Mouse (Mus musculus) v-Abl transformed pro-B cells (cell line): ENCODE results near the gene Trem3.

Source experiments
- in situ Hi-C, 2 experiments: fragments of 400-800 bp; cut with MboI; formaldehyde crosslinking; loops; one replicate each; pipeline ENCODE4 v1.15.1; 2025; ENCODE audit not compliant: unreplicated experiment in 2 of 2

The Trem3 gene

DNA sequence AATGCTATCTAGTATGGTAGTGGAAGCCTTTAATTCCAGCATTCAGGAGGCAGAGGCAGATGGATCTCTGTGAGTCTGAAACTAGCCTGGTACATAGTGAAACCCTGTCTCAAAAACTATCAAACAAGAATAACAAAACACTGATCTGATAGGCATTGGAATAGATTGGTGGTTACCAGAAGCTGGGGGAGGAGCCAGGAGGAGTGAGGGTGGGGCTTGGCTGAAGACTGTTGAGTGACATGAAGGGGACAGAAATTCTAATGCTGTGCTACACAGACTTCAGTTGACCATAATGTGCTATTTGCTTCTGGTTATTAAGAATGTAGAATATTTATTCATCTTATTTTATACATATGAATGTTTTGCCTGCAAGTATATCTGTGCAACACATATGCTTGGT, 20.7 kb downstream of the Trem3 start:
- in situ Hi-C loops, result no loop called here

DNA sequence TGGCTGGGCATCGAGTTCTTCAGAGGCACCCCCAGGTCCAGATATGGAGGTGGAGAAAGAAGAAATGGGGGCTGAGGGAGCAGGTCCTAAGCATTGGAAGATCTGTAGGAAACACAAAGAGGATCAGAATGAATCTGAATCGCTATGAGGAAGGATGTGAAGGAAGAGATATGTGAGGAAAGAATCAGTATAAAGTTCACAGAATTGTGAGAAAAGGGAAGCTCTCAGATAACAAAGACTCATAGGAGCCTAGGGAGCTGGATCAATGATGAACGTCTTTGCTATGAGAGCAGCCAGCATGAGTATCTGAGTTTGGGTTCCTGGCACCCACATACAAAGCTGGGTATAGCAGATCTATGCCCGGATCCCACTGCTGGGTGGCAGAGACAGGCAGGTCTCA, 22.3 kb downstream of the Trem3 start:
- in situ Hi-C loops, result loop anchor here (10.0 kb wide), 2 partner anchors 155 to 165 kb away; no protein-coding TSS in a partner anchor

DNA sequence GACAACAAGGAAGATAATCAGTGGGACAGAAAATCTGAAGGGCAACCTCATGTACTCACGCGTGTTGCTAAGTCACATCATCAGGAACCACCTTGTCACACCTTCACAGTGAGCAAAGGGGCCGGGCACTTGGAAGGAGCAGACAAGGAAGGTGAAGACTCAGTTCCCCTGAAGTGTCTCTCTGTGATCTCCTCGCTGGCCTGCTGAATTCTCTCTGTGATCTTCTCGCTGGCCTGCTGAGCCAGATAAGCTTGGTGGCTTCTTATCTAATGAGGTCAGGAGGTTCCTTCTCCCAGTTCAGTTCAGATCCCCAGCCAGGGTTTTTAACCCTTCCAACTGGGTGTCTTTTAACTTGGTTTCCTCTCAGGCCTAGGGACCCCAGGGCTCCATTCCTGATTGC, 24.6 kb downstream of the Trem3 start:
- in situ Hi-C loops, result loop anchor here (10.0 kb wide), 2 partner anchors 157 to 167 kb away; no protein-coding TSS in a partner anchor

DNA sequence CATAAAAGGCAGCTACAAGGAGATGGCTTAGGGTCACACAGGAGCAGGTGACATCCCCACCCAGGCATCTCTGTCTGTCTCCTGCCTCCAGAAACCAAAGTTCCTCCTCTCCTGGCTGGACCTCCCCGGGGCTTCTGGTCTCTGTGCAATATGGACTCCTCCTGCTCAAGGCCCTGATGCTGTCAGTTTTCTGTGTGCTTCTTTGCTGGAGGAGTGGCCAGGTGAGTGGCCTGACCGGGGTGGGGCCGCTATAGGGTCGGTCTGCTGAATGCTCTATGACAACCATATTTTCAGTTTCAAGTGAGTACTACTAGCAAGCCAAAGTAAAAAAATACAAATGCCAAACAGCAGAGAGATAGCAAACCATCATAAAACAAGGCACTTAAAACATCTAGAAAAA, 25.0 kb downstream of the Trem3 start:
- in situ Hi-C loops, result loop anchor here (10.0 kb wide), 2 partner anchors 158 to 168 kb away; no protein-coding TSS in a partner anchor

DNA sequence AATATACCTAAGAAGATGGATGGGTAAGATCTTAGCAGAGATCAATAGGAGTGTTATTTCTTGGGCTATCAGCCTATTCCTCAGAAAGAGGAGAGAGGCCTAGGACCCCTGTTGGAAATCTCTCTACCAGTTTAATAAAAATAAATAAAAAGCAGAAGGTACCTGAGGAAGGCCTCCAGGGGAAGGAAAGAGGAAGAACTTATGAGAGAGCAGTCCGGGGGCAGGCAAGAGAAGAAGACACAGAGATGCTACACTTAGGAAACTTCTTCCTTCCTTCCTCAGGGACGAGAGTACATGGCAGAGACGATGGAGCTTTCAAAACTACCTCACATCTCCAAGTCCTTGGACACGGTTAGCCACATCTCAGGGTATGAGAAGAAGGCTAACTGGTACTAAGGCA, 26.5 kb downstream of the Trem3 start:
- in situ Hi-C loops, result loop anchor here (10.0 kb wide), 2 partner anchors 159 to 169 kb away; no protein-coding TSS in a partner anchor

DNA sequence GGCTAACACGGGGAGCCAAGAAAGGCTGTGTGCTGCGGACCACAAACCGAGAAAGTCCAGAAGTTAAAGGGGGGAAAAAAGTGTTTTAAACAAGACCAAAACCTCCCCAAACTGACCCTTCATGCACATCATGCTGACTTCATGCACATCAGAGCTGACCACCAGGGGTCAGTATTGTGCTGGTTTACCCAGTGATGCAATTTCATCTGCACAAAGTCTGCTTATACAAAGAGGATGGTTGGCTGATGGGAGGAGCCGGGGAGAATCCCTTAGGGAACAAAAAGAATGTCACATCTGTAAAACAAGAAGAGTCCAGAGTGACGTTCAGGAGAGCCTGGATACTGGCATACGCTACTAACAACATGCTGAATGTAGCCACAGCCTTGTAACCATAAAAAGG, 27.3 kb downstream of the Trem3 start:
- in situ Hi-C loops, result loop anchor here (5.0 to 25.0 kb wide), 4 partner anchors 62 to 1137 kb away; no protein-coding TSS in a partner anchor

DNA sequence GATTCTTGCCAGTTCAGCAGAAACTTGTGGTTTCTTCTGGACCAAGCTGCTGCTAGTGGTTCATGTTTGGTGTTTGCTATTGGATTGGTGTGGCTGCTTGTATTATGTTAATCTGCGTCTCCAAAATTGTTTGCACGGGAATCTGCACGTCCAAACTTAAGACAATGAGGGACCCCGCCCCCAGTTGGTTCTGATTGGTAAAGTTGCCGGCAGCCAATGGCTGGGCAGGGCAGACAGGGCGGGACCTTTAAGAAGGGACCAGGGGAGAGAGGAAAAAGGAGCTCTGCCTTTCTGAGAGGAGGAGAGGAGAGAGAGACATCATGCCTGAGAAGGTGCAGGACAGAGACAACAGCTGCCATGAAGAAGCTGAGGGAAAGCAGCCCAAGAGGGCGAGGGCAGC, 28.2 kb downstream of the Trem3 start:
- in situ Hi-C loops, result loop anchor here (5.0 to 25.0 kb wide), 4 partner anchors 62 to 1137 kb away; no protein-coding TSS in a partner anchor

DNA sequence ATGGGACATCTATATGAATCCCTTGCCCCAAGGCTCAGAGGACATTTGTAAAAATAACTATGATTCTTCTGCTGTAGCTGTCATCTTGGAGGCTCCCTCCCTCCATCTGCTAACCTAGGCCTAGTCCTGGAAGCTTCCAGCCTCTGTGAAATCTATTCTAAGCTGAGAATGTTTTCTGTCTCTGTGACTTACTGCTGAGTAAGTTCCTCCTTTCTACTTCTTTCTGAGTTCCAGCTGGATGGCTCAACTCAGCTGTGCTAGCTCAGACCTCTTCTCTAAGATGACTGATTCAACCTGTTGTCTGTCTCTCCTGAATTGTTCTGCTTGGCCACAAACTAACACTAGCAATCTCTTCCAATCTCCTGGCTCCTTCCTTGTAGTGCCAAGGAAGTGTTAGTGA, 30.8 kb downstream of the Trem3 start:
- in situ Hi-C loops, result loop anchor here (5.0 to 25.0 kb wide), 4 partner anchors 59 to 1134 kb away; no protein-coding TSS in a partner anchor

DNA sequence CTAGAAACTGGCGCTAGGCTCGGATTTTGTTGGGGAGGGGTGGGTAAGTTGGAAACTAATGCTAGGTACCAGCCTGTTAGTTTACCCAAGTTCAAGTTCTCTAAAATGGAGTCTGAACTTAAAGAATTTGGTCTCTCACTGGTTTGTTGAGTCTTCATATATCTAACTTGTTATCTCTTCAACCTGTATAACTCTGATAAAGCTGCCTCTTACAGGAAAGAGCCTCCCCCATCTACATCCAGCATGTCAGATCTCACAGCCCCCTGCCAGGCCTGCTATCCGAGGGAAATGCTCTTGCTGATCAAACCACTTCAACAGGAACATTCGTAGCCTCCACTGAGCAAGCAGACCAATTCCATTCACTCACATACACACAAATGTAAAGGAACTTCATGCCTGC, 31.4 kb downstream of the Trem3 start:
- in situ Hi-C loops, result loop anchor here (5.0 to 25.0 kb wide), 4 partner anchors 58 to 1133 kb away; no protein-coding TSS in a partner anchor

DNA sequence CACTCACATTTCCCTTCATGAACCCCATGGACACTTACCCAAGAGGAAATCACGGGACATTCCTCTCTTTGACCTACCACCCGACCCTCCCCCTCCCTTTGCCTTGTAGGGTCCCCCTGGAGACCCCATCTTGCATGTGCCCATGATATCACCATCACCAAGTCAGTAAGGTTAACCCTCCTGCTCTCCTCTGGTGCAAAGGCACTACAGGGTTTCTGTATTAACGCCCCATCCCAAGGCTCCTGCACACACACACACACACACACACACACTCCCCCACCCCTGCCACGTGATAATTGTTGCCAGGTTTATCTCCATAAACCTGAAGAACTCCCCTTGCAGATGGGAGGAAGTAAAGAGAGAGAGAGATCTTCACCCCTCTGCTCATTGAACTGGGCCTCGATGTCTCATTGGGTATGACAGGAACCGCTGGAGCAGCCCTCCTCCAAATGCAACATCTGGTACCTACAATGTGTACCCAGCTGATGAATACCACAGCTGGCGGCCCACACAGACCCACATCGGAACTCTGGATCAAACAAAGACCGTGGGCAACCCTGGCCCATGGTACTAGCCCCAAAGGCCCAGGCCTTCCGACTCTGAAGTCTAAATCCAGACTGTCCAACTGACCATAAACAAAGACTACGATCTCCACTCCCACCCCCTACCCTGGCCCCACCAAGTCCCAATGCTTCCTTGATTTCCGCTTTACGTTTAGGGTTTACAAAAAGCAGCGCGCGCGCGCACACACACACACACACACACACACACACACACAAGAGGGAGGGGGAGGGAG, 33.6 kb downstream of the Trem3 start:
- in situ Hi-C loops, result loop anchor here in 1 of 2 experiments (25.0 kb wide), 1 partner anchor 1131 kb away; no protein-coding TSS in a partner anchor

DNA sequence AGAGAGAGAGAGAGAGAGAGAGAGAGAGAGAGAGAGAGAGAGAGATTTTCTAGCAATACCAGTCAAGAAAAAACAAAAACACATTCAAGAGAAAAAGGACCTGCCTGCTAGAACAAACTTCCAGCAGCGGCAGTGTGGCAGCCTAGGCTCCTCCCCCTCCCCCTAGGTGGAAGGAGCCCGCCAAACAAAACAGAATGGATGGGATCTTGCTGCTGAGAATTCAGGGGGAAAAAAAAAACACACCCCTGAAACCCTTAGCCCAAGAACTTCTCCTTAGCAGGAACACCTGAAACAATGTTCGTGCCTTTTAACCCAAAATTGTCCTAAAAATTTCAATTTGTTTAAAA, 34.1 kb downstream of the Trem3 start:
- in situ Hi-C loops, result loop anchor here in 1 of 2 experiments (25.0 kb wide), 1 partner anchor 1131 kb away; no protein-coding TSS in a partner anchor

DNA sequence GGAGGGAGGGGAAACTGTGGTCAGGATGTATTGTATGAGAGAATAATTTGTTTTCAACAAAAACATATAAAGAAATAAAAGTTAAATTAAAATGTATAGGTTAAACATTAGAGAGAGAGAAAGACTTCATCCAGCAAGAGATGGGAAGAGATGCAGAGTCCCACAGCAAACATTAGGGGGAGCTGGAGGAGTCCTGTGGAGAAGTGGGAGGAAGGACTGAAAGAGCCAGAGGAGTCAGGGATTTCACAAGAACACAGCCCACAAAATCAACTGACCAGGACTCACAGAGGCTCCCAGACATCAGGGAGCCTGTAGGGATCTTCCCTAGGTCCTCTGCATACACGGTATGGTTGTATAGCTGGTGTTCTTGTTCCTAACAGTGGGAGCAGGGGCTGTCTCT, 39.2 kb downstream of the Trem3 start:
- in situ Hi-C loops, result loop anchor here in 1 of 2 experiments (25.0 kb wide), 1 partner anchor 1126 kb away; no protein-coding TSS in a partner anchor

DNA sequence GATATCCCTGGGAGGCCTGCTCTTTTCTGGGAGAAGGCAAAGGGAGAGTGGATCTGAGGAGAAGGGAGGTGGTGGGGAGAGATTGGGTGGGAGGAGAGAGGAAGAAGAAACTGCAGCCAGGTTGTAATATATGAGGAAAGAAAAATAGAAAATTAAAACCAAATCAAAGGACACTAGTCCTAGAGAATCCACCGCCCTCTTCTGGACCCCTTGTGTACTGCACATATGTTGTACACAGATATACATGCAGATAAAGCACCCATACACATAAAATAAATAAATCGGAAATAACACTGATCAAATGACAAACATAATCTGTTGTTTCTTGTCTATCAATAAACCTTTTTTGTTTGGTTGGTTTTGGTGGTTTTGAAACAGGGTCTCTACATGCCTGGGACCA, 39.7 kb downstream of the Trem3 start:
- in situ Hi-C loops, result loop anchor here in 1 of 2 experiments (25.0 kb wide), 1 partner anchor 1125 kb away; no protein-coding TSS in a partner anchor

DNA sequence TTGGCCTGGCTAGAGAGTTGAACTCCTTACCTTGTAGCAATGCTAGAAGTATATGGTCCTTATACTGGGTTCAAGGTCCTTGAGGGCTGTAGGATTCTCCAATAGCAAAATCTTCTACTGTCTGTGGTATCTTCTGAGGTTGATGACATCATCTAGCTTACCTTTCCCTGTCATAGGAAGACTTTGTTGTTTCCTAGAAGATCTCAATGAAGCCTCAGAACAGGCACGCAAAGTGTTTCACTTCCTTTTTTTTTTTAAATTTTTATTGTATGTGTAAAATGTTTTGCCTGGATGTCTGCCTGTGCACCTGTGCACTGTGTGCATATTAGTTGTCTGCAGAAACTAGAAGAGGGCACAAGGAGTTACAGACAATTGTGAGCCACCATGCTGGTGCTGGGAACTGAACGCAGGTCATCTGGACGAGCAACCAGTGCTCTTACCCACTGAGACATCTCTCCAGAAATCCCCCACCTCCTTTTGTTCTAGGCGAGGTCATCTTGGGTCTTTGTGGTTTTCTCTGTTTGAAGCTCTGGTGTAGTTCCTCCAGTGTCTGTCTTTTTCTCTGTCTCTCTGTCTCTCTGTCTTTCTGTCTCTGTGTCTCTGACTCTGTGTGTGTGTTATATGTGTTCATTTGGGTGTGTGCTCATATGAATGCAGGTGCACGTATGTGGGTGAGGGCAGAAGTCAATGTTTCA, 46.1 kb downstream of the Trem3 start:
- in situ Hi-C loops, result loop anchor here in 1 of 2 experiments (5.0 to 25.0 kb wide), 4 partner anchors 39 to 1119 kb away; partner anchors contain the start of gene Oard1

DNA sequence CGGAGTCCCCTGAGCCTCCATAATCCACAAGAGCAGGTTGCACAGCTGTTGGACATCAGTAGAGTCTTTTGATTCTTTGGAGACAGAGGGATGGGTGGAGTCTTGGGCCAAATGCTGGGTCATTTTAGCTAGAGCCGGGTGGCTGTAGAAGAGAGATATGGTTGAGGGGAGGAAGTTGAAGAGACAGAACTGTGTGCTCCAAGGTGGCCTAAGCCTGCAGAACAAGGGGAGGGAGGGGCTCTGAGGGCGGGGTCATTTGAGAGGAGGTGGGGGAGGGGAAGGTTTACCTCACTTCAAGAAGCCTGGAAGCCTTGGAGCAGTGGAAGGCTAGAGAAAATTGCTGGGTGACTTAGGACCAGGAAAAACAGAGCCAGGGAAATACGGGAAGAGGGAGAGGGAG, 51.6 kb downstream of the Trem3 start, which contains the start of gene Treml2:
Gene Treml2 (plus strand): TSS at position 296 of the 400 bp plus-strand sequence.
- in situ Hi-C loops, result loop anchor here in 1 of 2 experiments (25.0 kb wide), 1 partner anchor 1113 kb away; no protein-coding TSS in a partner anchor

DNA sequence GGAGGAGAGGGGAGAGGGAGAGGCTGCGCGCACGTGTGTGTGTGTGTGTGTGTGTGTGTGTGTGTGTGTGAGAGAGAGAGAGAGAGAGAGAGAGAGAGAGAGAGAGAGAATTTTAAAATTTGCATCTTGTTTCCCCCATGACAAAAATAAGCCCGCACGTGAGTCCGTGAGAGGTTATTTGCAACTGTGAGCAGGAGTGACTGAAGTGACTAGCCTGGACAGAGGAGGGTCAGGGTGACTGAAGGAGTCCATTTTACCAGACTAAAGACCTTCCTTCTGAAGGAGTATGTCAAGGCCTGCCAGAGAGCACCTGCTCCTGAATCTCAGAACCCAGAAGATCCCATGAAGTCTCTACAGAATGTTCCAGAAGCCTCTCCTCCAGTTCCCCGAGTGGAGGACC, 52.2 kb downstream of the Trem3 start:
- in situ Hi-C loops, result loop anchor here in 1 of 2 experiments (25.0 kb wide), 1 partner anchor 1113 kb away; no protein-coding TSS in a partner anchor

DNA sequence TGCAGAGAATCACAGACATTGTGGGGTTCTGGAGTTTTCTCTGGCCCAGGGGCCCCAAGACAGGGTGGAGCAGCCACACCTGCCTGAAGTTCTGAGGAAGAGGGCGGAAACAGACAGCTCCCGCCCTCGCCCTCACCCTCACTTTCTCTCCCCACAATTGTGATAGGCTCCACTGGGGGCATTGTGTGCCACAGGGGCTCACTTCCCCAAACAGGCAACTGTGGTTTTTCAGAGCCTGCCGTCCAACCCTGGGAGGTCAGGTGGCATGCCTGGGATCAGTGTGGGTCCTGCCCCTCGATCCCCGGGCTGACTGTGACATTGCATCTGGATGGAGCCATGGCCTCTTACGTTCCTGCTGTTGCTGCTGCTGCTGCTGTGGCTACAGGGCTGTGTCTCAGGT, 52.6 kb downstream of the Trem3 start:
- in situ Hi-C loops, result no loop called here

DNA sequence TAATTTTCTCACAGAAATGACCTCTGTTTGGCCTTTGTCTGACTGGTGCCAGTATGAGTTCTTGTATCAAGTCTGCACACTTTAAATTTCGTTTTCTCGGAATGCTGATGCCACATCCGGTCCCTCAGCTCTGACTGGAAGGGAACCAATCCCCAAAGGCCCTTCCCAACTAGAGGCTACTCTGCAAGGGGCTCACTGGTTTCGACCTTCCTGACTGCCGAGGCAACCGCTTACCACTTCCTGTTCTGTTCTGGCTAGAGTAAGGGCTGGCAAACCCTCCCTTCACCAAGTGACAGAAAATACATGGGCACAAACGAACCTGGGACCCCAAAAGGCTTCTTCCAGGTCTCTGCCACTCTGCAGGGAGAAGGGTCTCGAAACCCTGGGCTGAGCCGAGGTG, 53.3 kb downstream of the Trem3 start:
- in situ Hi-C loops, result no loop called here

DNA sequence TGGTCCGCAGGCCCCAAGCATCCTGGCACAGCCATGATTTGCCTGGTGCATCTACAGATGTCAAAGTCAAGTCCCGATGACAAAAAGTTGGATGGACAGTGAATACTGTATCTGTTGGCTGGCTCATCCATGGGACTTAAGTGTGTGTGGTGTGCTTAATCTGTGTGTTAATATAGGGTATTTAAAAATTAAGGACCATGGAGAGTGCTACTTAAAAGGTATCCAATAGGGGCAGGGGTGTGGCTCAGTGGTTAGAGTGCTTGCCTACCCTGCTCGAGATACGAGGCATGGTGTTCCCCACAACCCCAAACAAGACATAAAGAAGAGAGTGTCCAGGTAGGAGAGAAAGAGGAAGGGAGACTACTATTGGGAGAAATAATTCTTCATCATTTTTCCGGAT, 54.2 kb downstream of the Trem3 start:
- in situ Hi-C loops, result no loop called here
